Mouse (Mus musculus) layer of hippocampus, adult 8-10 months (tissue): ENCODE results near the gene Got2. TPM values are rescaled to one million over a fixed set of nuclear protein-coding genes. Genes with fewer than 3 reads are reported as not detected.

Source experiments
- DNase-seq, 2 experiments: peaks; one replicate each; pipeline ENCODE4 v3.0.0; 2022; ENCODE audit warnings: low spot score in 2 of 2
- total RNA-seq, 4 experiments: library from RNA; stranded (reverse); gene quantifications; 2 replicates each; pipeline ENCODE4 v1.2.4; 2022

Gene Got2
- total RNA-seq, 4 experiments from 2014 or later, result 224 to 240 (median 236) TPM

DNA sequence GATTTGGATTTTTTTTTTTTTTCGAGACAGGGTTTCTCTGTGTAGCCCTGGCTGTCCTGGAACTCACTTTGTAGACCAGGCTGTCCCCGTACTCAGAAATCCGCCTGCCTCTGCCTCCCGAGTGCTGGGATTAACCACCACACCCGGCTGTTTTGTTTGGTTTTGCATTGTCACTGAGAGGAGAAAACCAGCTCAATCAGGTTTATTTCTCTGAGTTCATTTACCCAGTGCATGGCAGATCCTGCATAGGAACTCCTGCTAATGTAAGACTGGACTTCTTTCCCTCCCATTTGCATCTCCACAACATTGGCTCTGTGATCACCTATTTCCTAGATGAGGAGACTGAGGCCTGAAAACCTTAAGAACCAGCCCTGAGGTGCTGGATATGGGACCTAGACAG lies 66.3 kb downstream of the Got2 start:
- DNase-seq, result no peak

DNA sequence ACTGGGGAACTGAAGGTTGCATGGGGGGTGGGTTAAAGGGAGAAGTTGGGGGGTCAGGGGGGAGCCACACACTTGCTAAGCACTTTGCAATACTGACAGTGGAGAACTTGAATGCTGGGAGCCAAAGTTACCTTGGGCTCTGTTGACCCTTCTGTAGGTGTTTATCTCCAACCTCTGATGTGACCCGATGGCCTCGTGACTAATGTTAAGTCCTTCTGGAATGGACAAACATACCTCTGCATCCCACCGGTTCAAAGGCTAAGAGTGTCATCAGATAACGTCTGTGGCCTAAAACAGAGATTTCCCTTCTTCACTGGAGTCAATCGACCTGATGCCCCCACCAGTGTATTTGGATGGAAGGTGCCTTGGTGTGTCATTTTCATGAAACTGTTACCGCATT lies 67.1 kb downstream of the Got2 start:
- DNase-seq, result no peak

GRCm38 (mm10) chr8:95818211-95818610 lies 70.1 kb downstream of the Got2 start:
- no peak for DNase-seq

DNA sequence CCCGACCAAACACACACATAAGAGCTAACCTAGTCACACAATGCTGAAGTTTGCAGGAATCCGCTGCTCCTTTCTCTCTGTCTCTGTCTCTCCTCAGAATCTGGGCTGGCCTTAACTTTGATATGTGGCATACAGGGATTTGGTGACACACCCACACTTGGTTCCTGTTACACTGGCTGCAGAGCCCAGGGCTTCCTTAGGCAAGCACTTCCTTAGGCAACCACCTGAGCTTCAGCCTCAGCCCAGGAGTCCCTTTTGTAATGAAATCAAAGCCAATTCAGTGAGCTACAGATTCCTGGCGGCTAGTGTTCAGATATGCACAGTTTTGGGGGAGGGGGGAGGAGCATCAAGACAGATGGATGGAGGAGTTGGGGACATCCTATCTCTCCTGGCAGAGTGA lies 70.8 kb downstream of the Got2 start:
- DNase-seq, result no peak

GRCm38 (mm10) chr8:95816044-95816708 lies 72.2 kb downstream of the Got2 start:
- DNase-seq, result no peak

Other genes with a start within 250 kb of the Got2 start
- gene Ndrg4, start 211.6 kb downstream of the Got2 start, total RNA-seq, result 1,000 to 10,000 TPM; 1,272 to 1,518 (median 1,383) TPM
- gene Setd6, start 172.7 kb downstream of the Got2 start, total RNA-seq, result 10 to 100 TPM; 18.7 to 27.8 (median 23.9) TPM
- 100 to 1,000 TPM; 116 to 162 (median 145) TPM for gene Cnot1, start 81.1 kb downstream of the Got2 start, total RNA-seq
- 100 to 1,000 TPM in 2 of 4 experiments, 10 to 100 TPM in 2; 63.0 to 115 (median 93.6) TPM for gene Sap18b, start 63.2 kb downstream of the Got2 start, total RNA-seq
- gene Slc38a7, start 35.0 kb downstream of the Got2 start, total RNA-seq, result 10 to 100 TPM; 29.0 to 32.8 (median 29.8) TPM